Mouse (Mus musculus) heart, adult 2 months (tissue): ENCODE measurements at regions not wholly inside any gene's neighbourhood (a gene's known extent, or its start where the extent isn't known, plus 50 kb on each side); places are given as distances from the start of the nearest gene placed in this dataset.

ENCODE experiments used
- DNase-seq, 2 experiments: peaks; one replicate each; pipeline ENCODE4 v3.0.0; 2021
- H3K27ac ChIP-seq: fragments of 200-600 bp; 2 replicates; pipeline ENCODE4 v1.8.1; 2022
- H3K27me3 ChIP-seq: fragments of 200-500 bp; 2 replicates; pipeline ENCODE4 v1.6.1; 2012; ENCODE audit warnings: mild to moderate bottlenecking, low read length, inconsistent platforms, mixed read lengths; ENCODE audit not compliant: control insufficient read depth, insufficient read depth
- H3K36me3 ChIP-seq: fragments of 200-500 bp; 2 replicates; pipeline ENCODE4 v1.6.1; 2012; ENCODE audit warnings: low read length, inconsistent platforms; ENCODE audit not compliant: control insufficient read depth, insufficient read depth
- H3K4me1 ChIP-seq: fragments of 200-500 bp; 2 replicates; pipeline ENCODE4 v1.6.1; 2011; ENCODE audit warnings: low read length; ENCODE audit not compliant: control insufficient read depth, insufficient read depth
- H3K4me3 ChIP-seq: fragments of 200-600 bp; 2 replicates; pipeline ENCODE4 v1.8.1; 2022
- H3K79me2 ChIP-seq: fragments of 200-500 bp; replicated peaks from 2 replicates; pipeline ENCODE4 v1.6.1; 2012; ENCODE audit warnings: mild to moderate bottlenecking, inconsistent platforms, low read length, moderate library complexity, mixed read lengths; ENCODE audit not compliant: control insufficient read depth, insufficient read depth
- H3K9ac ChIP-seq: fragments of 200-500 bp; 2 replicates; pipeline ENCODE4 v1.6.1; 2012; ENCODE audit warnings: low read depth, mild to moderate bottlenecking, control low read depth, inconsistent platforms, low read length, mixed read lengths
- CTCF ChIP-seq: fragments of 200-600 bp; IDR thresholded peaks from 2 replicates; pipeline ENCODE4 v1.8.1; 2022; ENCODE audit warnings: antibody characterized with exemption, mild to moderate bottlenecking, moderate library complexity
- EP300 ChIP-seq: fragments of 200-500 bp; IDR thresholded peaks from 2 replicates; pipeline ENCODE4 v1.6.1; 2011; ENCODE audit warnings: low read depth, low read length, control low read depth; ENCODE audit not compliant: insufficient read depth
- POLR2A ChIP-seq: fragments of 200-500 bp; IDR thresholded peaks from 2 replicates; pipeline ENCODE4 v1.6.1; 2011; ENCODE audit warnings: mild to moderate bottlenecking, low read depth, low read length, control low read depth; ENCODE audit not compliant: insufficient read depth
- WGBS: fragments of 180-500 bp; shearing (Covaris S2); methylation state at CpG from one replicate; pipeline ENCODE4 v1.1.7; 2018; 5-methylcytosine and 5-hydroxymethylcytosine counted together
- intact Hi-C: fragments of 180-260 bp; cut with DNase I; formaldehyde crosslinking; loops from one replicate; pipeline ENCODE4 v1.15.1; 2025

DNA sequence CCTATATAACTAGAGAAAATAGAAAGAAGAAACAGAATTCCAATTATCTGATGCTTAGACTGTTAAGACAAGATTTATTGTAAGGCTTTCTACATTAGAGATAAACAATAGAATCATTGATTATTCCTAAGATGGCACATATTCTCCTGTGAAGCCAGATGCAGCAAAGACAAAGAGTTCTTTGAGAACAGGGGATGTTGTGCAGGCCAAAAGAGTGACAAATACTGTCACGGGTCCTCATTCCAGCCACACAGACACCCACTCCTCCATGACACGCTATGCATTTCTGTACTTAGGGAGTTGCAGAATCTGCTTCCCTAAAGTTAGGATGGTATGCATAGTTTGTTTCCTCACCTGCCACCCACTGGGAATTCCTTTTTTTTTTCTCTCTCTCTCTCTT is 245.2 kb downstream of the Sv2b start:
- H3K4me3 ChIP-seq = no peak overlapping the region
- no peaks in the 10 kb centered on the region for H3K36me3 ChIP-seq
- no peaks in the 10 kb centered on the region for H3K27me3 ChIP-seq
- 81% methylated on average over 2 of the region's 2 CpGs for WGBS
- TF ChIP-seq CTCF = no peak
- TF ChIP-seq EP300 = no peak
- no peak for TF ChIP-seq POLR2A
- no peak overlapping the region for H3K27ac ChIP-seq
- no peaks in the 10 kb centered on the region for H3K4me1 ChIP-seq
- no peaks in the 10 kb centered on the region for H3K79me2 ChIP-seq
- DNase-seq = no peak
- no peak overlapping the region for H3K9ac ChIP-seq
- intact Hi-C loops = no loop called here

GRCm38 (mm10) chr7:75050231-75050630 is 258.8 kb downstream of the Sv2b start:
- no peaks in the 10 kb centered on the region for H3K36me3 ChIP-seq
- TF ChIP-seq EP300 (no peak), CTCF (no peak), POLR2A (no peak)
- no peak overlapping the region for H3K4me3 ChIP-seq
- no peak overlapping the region for H3K27ac ChIP-seq
- no peaks in the 10 kb centered on the region for H3K27me3 ChIP-seq
- intact Hi-C loops = no loop called here
- DNase-seq = no peak
- H3K79me2 ChIP-seq = no peaks in the 10 kb centered on the region
- no peaks in the 10 kb centered on the region for H3K4me1 ChIP-seq
- 71% methylated on average over 1 of the region's 1 CpGs for WGBS
- no peak overlapping the region for H3K9ac ChIP-seq

DNA sequence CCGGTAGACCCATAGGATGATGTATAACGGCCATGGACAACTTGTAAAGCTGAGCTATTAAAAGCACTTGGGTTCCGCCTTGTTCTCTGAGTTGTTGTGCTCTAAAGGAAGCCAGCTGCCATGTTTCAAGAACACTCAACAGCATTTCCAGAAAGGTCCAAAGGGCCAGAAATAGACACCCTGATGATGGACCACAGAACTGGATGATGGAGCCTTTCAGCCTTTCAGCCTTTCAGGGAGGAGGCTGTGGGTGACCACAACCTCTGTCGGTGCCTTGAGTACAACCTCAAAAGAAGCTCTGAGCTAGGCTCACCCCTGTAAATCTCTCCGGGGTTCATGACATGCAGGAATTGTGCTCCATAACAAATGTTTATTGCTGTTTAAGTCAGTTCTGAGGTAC is 259.3 kb downstream of the Sv2b start:
- intact Hi-C loops = no loop called here
- H3K4me1 ChIP-seq = no peaks in the 10 kb centered on the region
- no peak overlapping the region for H3K4me3 ChIP-seq
- TF ChIP-seq EP300 (no peak), CTCF (no peak), POLR2A (no peak)
- peak in 1 of 2 experiments; percentile 3 for DNase-seq
- no peaks in the 10 kb centered on the region for H3K27me3 ChIP-seq
- H3K36me3 ChIP-seq = no peaks in the 10 kb centered on the region
- no peaks in the 10 kb centered on the region for H3K79me2 ChIP-seq
- no peak overlapping the region for H3K27ac ChIP-seq
- no peak overlapping the region for H3K9ac ChIP-seq
- 61% methylated on average over 5 of the region's 5 CpGs for WGBS

DNA sequence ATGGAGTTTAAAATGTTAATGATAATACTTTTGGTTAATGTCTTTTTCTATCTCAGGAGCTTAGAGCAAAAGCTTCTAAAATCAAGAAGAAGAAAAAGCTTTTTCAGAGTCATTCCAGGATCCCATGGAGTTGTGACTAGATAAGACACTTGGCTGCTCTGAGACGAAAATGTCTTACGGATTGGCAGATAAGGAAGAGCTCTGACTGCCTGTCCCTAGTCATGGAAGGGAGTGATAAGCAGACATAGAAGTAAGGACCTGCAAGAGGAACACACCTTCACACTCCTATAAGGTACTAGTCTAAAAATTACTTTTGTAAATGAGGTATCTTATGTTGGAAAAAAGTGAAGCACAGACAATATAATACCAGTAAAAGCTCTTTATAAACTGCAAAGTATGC is 260.2 kb downstream of the Sv2b start:
- no peak overlapping the region for H3K27ac ChIP-seq
- WGBS = 38% methylated on average over 2 of the region's 2 CpGs
- intact Hi-C loops = no loop called here
- no peaks in the 10 kb centered on the region for H3K4me1 ChIP-seq
- no peak for DNase-seq
- no peaks in the 10 kb centered on the region for H3K27me3 ChIP-seq
- TF ChIP-seq EP300 (no peak), POLR2A (no peak)
- no peaks in the 10 kb centered on the region for H3K36me3 ChIP-seq
- H3K4me3 ChIP-seq = no peak overlapping the region
- H3K79me2 ChIP-seq = no peaks in the 10 kb centered on the region
- H3K9ac ChIP-seq = no peak overlapping the region

GRCm38 (mm10) chr7:75047827-75048226 is 261.2 kb downstream of the Sv2b start:
- no peaks in the 10 kb centered on the region for H3K36me3 ChIP-seq
- 78% methylated on average over 3 of the region's 3 CpGs for WGBS
- no peak overlapping the region for H3K9ac ChIP-seq
- no peak overlapping the region for H3K27ac ChIP-seq
- H3K4me3 ChIP-seq = no peak overlapping the region
- H3K27me3 ChIP-seq = no peaks in the 10 kb centered on the region
- no peak for DNase-seq
- TF ChIP-seq POLR2A (no peak), CTCF (no peak), EP300 (no peak)
- intact Hi-C loops = no loop called here
- no peaks in the 10 kb centered on the region for H3K79me2 ChIP-seq
- H3K4me1 ChIP-seq = no peaks in the 10 kb centered on the region

- 86% methylated on average over 6 of the region's 6 CpGs for WGBS
Observed at GRCm38 (mm10) chr7:75040871-75041270, 268.2 kb downstream of the Sv2b start.

DNA sequence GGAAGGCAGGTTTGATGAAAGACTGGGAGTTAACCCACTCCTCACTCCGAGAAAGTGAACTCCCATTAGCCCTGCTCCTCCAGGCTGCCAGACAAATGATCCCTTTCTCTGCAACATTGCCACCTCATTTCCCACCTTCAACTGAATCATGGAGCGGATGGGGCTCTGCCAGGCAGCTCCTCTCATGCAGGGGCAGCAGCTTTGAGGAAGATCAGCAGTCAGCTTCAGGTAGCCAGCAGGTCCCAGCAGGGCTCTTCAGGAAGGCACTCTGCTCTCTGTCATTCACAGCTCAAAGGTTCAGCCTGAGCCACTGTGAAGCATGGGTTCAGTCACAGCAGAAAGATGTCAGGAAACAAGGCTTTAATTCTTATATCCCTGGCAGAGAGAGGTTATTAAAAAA is 282.9 kb downstream of the Sv2b start:
- H3K4me3 ChIP-seq = no peak overlapping the region
- no peaks in the 10 kb centered on the region for H3K36me3 ChIP-seq
- intact Hi-C loops = no loop called here
- WGBS = 45% methylated on average over 2 of the region's 2 CpGs
- no peaks in the 10 kb centered on the region for H3K4me1 ChIP-seq
- H3K9ac ChIP-seq = no peak overlapping the region
- no peak for DNase-seq
- H3K79me2 ChIP-seq = no peaks in the 10 kb centered on the region
- no peak overlapping the region for H3K27ac ChIP-seq
- no peaks in the 10 kb centered on the region for H3K27me3 ChIP-seq
- TF ChIP-seq EP300 = no peak
- no peak for TF ChIP-seq CTCF
- no peak for TF ChIP-seq POLR2A

More at GRCm38 (mm10) chr7:75040871-75041270, 268.2 kb downstream of the Sv2b start:
- DNase-seq = no peak
- no peaks in the 10 kb centered on the region for H3K27me3 ChIP-seq
- no peaks in the 10 kb centered on the region for H3K4me1 ChIP-seq
- no peak overlapping the region for H3K9ac ChIP-seq
- no peak overlapping the region for H3K27ac ChIP-seq
- H3K4me3 ChIP-seq = no peak overlapping the region
- TF ChIP-seq CTCF (no peak), POLR2A (no peak), EP300 (no peak)
- intact Hi-C loops = no loop called here
- H3K36me3 ChIP-seq = no peaks in the 10 kb centered on the region
- H3K79me2 ChIP-seq = no peaks in the 10 kb centered on the region
